Mouse (Mus musculus) thymus, postnatal 14 days (tissue): ENCODE measurements around the gene Gm20388.

Experiments used
- DNase-seq: peaks from one replicate; pipeline ENCODE4 v3.0.0; 2021

Gene Gm20388

DNA sequence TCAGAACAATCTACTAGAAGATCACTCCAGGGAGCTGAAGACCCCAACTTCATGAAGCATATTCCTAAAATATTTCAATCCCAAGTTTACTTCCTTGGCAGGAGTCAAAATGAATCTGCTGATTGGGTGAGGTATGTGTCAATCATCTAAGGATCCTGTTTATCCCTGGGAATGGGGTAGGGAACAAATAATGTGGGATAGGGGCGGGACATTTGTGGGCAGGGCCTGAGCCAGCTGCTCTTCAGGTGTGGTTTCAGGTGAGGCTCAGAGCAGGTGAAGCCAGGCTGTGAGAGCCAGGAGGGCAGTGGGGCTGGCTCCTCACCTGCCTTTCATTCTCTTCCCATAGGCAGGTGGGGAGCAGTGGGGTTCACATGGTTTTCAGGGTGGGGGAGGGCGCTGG lies 2816.1 kb downstream of the Gm20388 start:
- no peak for DNase-seq

DNA sequence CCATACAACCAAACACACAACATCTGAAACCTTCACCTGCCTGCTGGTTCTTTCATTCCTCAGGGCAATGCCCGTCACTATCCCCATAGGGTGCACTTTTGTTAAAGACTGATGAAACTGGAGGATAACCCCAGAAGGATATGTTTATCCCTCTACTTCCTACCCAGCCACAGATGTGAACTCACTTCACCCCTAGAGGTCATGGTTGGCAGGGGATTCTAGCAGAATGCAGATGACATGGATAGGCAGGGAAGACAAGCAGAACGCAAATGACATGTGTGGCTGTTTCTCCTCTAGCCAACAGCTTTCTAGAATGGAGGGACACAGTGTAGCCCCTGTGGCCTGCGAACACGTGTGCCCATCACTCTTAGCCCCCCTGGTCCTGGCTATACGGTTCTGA lies 2816.8 kb downstream of the Gm20388 start:
- DNase-seq = peak; percentile 67

DNA sequence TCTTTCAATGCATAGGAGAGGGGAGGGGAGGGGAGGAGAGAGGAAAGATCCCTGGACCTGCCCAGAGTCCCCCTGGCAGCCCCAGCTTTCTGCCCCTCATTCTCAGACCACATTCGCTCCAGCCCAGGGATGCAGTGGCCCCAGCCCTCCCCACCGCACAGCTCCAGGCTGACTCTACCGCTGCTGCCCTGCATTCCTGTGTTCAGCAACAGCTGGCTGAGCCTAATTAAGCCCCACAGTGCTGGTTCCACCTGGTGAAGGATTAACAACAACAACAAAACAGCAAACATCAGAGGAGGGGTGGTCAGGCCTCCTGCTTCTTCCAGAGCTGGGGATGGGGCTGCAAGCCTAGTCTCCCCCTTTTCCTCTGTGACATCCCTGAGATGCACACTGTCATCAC lies 2818.0 kb downstream of the Gm20388 start:
- DNase-seq = no peak

DNA sequence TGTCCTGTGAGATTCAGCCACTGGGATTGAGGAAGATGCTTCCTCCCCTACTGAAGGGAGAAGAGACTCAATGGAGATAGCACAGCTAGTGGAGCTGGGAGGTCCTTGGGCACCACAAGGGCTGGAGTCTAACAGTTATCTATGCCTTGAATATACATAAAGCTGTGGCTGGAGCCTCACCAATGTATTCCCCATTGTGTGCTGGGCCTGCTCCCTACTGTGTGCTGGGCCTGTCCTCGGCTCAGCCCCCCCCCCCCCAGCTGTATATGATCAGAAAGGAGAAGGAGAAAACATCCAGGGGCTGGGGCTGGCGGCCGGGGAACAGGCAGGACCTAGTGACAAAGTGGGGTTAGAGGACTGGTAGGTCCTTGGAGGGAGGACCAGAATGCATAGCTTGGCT lies 2824.5 kb downstream of the Gm20388 start:
- DNase-seq = no peak

DNA sequence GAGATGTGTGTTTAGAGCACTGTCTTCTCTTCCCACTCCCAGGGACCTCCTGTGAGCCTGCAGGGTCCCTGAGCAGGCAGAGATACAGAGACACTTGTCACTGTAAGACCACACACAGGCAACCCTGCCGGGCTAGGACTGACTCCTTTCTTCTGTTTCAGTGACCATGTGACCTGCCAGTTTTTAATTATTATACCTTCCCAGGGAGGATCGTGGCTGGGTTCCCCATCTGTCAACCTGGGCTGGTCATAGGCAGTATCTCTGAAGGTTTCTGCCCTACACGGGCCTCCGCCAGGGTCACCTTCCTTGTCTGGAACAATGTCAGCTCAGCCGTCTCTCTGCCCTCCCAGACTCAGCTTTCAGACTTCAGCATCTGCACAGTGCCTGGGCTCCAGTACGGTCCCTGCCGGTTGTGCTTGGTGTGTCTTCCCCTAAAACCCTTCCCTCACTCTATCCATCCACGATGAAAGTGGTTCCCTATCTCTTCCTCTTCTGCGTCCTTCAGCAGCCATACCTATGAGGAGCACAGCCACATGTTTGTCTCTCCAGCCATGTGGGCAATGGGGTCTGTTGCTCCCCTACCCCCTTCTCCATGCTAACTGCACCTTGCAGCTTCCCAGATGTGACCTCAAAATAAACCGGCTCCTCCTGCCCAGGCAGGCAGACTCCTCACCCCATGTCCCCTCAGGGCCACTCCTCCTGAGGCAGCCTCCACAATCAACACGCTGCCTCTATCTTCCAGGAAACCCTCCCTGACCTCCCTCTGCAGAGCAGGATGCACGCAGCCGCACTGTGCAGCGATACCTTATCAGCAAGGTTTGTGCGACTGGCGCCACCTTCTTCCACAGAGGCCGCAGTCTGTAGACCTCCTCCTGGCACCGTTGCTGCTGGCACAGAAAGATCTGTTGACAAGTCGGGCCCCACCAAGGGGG lies 2825.2 kb downstream of the Gm20388 start:
- DNase-seq = peak; percentile 67

DNA sequence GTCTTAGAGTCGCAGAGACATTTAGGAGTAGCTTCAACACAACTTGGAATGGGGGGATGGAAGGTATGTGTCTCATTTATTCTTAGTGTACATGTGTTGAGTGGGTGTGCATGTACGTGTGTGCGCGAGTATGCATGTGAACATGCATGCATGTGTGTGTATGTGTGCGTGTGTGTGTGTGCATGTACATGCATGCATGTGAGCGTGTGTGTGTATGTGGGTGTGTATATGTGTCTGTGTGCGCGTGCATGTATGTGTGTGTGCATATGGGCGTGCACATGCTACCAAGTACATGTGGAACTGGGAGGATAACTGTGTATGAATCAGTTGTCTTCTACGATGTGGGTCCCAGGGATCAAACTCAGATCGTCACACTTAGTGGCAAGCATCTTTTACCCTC lies 2826.0 kb downstream of the Gm20388 start:
- DNase-seq = no peak

DNA sequence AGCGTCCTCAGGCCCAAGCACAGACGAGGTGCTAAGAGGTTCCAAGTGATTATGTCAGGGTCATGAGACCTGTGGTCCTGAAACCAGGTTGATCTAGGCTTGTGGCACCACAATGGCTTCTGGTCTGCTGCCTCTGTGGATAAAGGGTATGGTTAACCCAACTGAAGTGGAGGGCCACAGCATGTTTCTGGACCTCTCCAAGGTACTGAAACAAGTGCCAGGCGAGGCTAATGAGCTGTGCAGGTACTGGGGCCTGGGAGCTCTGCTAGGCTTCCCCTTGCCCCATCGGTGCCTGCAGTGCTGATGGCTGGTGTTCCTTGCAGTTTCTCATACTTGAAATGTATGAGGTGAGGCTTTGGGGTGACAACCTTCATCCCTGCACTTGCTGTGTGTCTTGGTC lies 2826.4 kb downstream of the Gm20388 start:
- DNase-seq = peak; percentile 51

DNA sequence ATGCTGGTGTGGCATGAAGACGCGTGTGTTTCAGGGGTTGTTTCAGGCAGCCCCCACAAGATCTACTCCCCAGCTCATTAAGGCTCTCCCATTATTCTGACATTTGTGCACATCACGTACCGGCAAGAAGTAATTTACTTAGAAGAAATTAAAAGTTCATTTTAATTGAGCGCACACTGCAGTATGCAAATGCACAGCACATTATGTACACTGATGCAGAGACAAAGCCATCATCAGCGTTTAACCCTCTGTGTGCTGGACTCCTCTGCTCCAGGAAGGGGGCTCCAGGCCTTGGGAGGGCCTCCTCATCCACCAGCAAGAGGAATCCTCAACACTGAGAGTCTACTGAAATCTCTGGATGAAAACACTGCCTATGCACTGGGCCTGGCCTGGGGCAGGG lies 2827.2 kb downstream of the Gm20388 start:
- DNase-seq = no peak

DNA sequence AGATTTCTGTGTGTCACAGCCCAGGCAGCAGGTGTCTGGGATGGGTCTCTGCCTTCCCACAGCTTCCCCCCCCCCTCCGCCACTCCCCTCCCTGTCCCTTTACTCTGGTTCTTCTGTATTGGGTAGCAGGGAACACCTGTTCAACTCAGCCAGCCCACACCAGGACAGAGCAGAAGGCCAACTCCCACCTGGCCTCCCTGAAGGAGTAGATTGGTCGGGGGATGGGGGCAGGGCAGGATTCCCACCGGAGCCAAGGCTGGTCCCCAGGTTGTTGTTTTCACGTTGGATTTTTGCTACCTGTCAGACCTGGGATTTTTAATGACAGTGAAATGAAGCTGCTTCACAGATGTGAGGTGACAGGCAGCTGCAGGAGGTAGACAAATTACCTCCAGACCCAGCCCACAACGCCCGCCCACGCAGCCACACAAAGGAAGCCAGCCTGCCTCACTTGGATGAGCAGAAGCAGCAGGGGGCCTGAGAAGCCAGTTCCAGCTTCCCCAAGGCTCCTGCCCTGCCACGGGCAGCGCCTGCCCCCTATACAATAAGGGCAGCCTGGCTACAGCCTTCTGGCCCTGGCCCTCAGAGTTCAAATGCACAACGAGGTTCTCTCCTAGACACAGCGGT lies 2828.6 kb downstream of the Gm20388 start:
- peak; percentile 91 for DNase-seq

DNA sequence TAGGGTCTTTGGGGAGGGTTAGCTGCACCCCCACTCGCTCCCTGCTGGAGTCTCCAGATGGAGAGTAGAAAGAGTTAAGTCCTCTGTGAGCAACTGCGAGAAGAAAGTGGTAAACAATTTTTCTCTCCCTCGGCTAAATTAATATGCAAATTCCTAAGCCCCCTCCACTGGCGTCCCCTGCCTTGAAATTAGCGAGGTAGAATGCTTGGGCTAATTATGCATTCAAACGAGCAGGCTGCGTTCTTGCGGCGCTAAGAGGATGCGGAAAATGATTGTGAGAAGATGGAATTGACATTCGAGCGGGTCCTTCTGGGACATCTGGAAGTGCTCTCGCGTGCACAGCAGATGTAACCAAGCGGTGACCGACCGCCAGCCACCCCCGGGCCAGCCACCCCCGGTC lies 2831.8 kb downstream of the Gm20388 start:
- no peak for DNase-seq

DNA sequence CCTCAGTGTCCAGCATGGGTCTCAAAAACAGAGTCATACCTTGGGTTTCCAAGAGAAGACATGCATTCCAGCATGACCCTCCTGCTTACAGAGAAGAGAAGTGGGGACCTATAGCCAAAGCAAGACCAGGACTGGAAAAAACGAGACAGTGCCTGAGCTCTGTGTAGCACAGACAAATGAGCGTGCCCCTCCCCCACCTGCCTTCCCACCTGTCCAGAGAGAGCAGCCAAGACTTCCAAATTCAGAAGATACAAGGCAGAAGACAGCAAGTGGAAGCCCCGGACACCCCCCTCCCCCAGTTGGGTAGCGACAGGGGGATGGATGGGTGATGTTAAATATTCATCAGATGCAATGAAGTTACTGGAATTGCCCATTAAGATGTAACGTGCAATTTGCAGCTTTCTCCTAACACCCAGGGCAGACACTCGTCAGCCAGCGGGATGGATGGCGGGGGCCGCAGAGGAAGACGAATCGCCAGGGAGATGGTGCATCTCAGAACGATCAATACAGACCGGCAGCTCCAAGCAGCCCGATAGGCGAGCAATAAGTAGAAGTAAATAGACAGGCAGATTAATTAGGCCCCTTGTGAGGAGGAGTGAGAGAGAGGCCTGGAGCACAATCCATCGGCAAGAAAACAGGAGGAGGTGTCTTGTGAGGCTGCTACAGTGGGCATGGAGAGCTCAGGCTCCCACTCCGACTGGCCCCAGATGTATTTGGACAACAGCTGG lies 2834.5 kb downstream of the Gm20388 start:
- DNase-seq = no peak

DNA sequence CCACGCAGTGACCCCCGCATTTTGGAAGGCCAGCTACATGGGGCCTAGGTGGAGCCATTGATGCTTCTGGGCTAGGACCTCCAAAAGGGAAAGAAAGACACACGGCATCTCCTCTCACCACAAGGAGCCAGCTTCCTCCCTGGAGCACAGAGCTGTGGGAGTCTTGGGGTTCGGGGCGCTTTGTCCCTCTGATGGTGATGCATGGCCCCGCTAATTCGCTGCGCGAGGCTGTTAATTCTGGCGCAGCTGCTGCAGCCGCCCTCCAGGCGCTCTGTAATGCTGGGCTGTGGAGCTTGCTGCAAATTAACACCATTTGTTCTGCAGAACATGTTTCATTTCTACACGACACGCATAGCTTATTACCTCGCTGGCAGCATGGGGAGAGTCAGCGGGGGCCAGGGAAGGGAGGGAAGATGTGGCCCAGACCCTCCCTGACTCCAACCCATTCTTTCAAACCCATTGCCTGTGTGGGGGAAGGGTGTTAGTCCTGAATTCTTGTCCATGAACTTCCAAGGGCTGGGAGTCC lies 2835.2 kb downstream of the Gm20388 start:
- no peak for DNase-seq

DNA sequence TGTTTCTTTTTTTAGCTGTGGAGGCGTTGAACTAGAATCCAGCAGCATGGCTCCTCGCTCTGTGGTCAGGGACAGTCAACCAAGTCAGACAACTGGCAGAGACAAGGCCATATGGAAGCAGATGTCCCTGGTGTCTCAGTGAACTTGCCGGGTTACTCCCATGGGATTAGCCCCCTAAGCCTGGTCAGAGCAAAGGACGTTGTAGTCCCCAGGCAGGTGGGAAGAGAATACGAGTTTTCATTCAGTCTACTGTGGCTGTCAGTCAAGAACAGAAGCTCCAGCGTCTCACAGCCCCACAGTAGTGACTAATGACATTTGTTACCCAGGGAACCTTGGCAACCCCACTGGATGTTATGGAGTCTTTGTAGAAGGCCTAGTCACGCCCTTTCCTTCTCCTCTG lies 2835.8 kb downstream of the Gm20388 start:
- DNase-seq = no peak

DNA sequence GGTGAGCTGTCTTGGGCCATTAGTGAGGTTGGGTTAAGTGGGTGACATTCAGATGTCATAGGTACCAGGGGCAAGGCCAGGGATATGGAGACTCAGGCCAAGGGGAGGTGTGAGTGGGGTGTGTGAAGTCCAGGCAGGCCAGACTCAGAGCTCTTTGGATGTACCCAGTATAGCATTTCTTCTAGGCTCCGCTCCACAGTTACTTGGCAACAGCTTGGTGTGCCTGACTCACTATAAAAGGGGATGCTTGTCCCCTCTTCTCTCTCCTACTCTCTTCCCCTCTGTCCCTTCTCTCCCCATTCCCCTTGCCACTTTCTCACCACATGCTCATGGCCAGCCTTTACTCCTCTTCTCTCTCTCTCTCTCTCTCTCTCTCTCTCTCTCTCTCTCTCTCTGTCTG lies 2837.2 kb downstream of the Gm20388 start:
- no peak for DNase-seq

DNA sequence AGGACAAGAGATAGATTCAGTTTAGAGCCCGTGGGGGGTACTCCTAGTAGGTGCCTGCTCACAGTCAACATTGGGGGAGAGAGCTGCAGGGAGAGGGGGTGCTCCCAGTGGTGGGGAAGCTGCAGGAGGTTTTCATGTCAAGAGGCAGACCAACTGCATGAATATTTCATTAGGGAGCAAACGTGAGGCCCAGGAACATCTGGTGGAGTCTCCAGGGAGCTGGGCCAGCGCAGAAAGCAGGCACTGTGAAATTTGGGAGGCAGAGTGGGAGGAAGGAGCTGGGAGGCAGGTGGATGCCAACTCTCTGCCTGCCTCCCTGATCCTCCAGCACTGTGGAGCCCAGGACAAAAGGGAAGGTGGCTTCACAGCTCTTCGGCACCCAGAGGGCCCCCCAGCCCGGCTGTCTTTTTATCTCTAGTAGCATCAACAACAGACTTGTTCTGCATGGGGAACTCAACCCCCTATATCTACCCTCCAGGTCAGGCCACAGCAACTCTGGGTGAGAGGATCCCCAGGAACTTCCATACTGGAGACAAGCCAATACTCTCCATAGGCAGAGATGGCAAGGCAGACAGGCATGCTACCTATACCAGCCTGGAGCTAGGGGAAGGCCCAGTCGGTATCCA lies 2838.8 kb downstream of the Gm20388 start:
- no peak for DNase-seq

DNA sequence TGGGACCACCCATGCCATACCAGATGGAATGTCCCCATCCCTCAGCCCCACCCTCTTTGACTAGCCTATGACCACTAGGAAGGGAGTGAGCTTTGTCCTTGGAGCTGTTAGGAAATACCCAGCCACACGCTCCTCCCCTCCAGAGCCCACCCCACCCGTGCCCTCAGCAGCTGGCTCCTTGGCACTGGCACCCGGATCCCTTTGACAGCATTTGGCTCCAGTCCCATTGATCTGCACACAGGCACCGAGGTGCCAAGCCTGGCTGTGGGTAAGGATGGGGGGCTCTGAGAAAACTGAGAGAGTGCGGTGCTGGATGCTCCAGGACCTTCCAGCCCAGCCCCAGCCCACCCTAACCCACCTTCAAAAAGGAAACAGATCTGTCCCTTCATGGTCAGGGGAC lies 2840.7 kb downstream of the Gm20388 start:
- DNase-seq = no peak

DNA sequence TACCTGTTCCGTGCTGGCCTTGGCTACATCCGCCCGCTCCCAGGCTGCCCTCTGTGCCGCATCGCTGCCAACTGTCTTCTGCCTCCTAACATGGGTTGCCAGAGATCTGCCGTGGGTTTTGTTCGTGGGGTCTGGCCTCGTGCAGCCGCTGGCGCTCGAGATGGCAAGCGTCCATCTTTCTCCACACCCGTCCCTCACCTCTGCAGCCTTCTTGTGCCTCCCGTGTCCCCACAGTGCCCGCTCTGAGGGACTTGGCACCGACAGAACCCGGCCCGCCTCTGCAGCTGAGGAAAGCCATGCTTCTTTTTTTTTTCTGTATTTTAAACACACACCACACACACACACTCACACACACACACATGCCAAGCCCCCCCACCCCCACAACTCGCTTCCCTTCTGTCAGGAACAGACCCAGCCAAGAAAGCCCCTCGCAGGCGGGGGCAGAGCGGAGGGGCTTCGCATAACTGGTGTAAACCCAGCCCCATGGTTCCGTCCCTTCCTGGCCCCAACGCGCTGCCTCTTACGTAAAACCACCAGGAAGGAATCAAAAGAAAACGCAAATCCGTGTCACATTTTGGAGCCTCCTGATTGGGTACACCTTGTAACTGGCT lies 2841.6 kb downstream of the Gm20388 start:
- DNase-seq = no peak

DNA sequence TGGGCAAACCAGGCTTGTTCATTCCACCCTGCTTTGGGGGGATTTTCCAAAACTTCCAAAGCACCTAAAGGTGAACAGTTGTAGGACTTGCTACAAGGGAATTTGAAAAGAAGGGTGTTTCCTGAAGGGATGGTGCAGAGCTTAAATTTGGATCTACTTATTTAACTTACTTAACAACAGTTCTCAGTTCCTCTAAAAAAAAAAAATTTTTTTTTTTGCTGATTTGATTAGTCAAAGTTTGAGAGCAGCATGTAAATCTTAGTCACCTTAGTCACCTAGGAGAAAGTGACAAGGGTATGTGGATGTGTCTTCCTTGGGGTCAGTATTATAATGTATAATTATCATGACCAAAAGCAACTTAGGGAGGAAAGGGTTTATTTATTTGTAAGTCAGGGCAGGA lies 2848.0 kb downstream of the Gm20388 start:
- no peak for DNase-seq

DNA sequence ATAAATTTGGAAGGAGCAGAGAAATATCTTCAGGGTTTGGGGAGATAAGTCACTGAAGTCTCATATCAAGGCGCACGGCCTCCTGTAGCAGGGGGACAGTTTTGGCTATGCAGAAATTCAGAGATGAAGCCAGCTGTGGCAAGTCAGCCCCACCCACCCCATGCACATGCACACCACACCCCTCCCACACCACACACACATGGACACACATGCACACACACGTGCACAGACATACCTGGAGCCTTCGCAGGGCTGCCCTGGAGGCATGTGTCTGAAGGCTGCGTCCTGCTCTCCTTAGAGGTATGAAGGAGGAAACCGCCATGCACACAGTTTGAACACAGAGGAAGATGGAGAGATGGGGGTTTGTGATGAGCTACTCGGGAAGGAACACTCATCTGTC lies 2849.5 kb downstream of the Gm20388 start:
- no peak for DNase-seq

DNA sequence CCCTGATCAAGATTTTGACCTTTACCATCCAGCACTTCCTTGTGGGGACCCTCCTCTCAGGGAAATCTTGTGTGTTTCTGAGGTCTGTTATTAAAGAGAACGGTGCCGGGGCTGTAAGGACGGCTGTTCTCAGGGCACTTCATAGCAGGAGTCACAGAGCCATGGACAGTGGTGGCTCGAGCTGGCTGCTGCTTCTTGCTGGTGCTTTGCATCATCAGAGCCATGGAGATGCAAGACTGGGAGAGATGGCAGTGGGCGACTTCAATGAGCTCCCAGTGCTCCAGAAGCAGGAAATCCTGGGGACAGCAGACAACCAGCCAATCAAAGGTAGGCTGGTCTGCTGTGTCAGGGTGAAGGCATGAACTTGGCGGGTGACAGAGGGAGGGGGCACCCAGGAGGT lies 2850.5 kb downstream of the Gm20388 start:
- peak; percentile 31 for DNase-seq

DNA sequence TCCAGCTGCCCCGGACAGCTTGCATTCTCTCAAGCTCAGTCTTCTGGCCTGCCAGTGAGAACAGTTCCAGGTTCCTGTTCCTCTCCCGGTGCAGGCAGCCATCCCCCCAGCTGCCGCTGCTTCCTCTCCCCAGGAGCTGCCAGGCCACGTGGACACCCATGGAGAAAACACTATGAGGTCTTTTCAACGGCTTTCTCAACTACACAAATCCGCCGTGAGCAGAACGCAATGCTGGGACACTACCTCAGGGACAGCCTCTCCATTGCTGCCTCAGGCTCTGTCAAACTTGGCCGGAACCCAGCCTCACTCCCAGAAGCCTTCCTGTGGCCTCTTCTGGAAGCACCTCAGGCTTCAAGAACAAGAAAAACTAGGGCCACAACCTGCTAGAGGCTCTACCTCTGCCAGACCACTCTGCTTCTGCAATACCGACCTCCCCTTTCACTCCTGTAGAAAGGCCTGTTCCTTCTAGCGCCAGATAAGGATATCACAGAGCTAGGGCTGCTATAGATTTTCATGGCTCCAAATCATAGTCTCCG lies 2852.2 kb downstream of the Gm20388 start:
- DNase-seq = no peak

DNA sequence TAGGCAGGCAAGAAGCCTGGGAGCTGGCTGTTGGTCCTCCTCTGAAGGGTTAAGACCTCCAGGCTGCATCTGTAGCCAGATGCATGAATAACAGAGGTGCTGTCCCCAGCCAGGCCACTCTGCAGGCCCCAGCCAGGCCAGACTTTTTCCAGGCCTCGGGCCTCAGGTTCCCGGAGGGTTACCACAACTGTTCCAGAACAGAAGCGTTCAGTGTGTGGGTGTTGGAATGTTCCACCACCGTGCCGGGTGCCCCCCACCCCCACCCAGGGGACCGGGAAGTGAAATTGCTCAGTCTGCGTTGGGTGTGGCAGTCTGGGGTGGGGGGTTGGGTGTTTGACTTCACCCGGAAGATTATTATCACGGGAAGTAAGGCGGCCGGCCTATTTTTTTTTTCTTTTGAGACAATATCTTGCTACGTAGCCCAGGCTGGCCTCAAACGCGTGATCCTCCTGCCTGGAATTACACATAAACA lies 2852.7 kb downstream of the Gm20388 start:
- no peak for DNase-seq
